Mouse (Mus musculus): ENCODE data around the gene Epsti1.
"Not testable (repeated sequence)": the region's sequence is repeated elsewhere in the genome, so short reads cannot be mapped to it uniquely, and the experiment has no call there.

Epsti1 gene

GRCm38 (mm10) chr14:77904171-77904762 lies at the start of gene Epsti1:
Gene Epsti1 (plus strand): TSS chr14:77904239.
- DNase-seq: no peak

- no peak for DNase-seq
Measured at GRCm38 (mm10) chr14:77859894-77860293, 44.1 kb upstream of the Epsti1 start.

GRCm38 (mm10) chr14:77860841-77861560 lies 43.0 kb upstream of the Epsti1 start:
- DNase-seq: no peak

- peak; percentile 12 for DNase-seq
Measured at GRCm38 (mm10) chr14:77864051-77864450, 40.0 kb upstream of the Epsti1 start.

GRCm38 (mm10) chr14:77864510-77864909 lies 39.5 kb upstream of the Epsti1 start:
- no peak for DNase-seq

- no peak for DNase-seq
Measured at GRCm38 (mm10) chr14:77867601-77868000, 36.4 kb upstream of the Epsti1 start.

- no peak for DNase-seq
Measured at GRCm38 (mm10) chr14:77870926-77871325, 33.1 kb upstream of the Epsti1 start.

GRCm38 (mm10) chr14:77871380-77871975 lies 32.6 kb upstream of the Epsti1 start:
- DNase-seq: no peak

GRCm38 (mm10) chr14:77874304-77875241 lies 29.5 kb upstream of the Epsti1 start, which contains the start of gene Dnajc15:
Gene Dnajc15 (minus strand): TSS chr14:77875125.
- peak; percentile 90 for DNase-seq

- no peak for DNase-seq
Measured at GRCm38 (mm10) chr14:77876199-77876598, 27.8 kb upstream of the Epsti1 start.

- DNase-seq: not testable (repeated sequence)
Measured at GRCm38 (mm10) chr14:77877876-77878275, 26.2 kb upstream of the Epsti1 start.

GRCm38 (mm10) chr14:77881998-77882397 lies 22.0 kb upstream of the Epsti1 start:
- DNase-seq: no peak

GRCm38 (mm10) chr14:77882669-77883068 lies 21.4 kb upstream of the Epsti1 start:
- DNase-seq: no peak

- no peak for DNase-seq
Measured at GRCm38 (mm10) chr14:77886376-77886775, 17.7 kb upstream of the Epsti1 start.

GRCm38 (mm10) chr14:77886941-77887340 lies 17.1 kb upstream of the Epsti1 start:
- DNase-seq: no peak

- DNase-seq: no peak
Measured at GRCm38 (mm10) chr14:77889911-77890310, 14.1 kb upstream of the Epsti1 start.

- no peak for DNase-seq
Measured at GRCm38 (mm10) chr14:77895951-77896350, 8.1 kb upstream of the Epsti1 start.

GRCm38 (mm10) chr14:77902541-77902940 lies 1.5 kb upstream of the Epsti1 start:
- no peak for DNase-seq

- no peak for DNase-seq
Measured at GRCm38 (mm10) chr14:77905466-77905865, 1.4 kb downstream of the Epsti1 start.

- DNase-seq: no peak
Measured at GRCm38 (mm10) chr14:77906586-77906985, 2.5 kb downstream of the Epsti1 start.

- no peak for DNase-seq
Measured at GRCm38 (mm10) chr14:77915776-77916175, 11.7 kb downstream of the Epsti1 start.

GRCm38 (mm10) chr14:77921641-77922040 lies 17.6 kb downstream of the Epsti1 start:
- DNase-seq: no peak

Measured in embryo, embryonic 11 days (tissue).